Mouse (Mus musculus) limb, embryonic 12.5 days (tissue): Measurements from ENCODE around the gene Dedd2. TPM values are rescaled to one million over a fixed set of nuclear protein-coding genes. Genes with fewer than 3 reads are reported as not detected.
A peak's percentile ranks its signal among the peaks of the same experiment; 100 is the strongest.

Experiments used
- ATAC-seq: fragments of 200-750 bp; cut with Nextera tagmentation; 2 replicates; pipeline ENCODE4 v1.8.0; 2017; ENCODE audit warnings: low read depth, moderate TSS enrichment; ENCODE audit not compliant: insufficient number of reproducible peaks, insufficient read depth, low FRiP score, low TSS enrichment
- H3K27ac ChIP-seq: fragments of 300-500 bp; sonication (generic); 2 replicates; pipeline ENCODE4 v1.5.1; 2016; ENCODE audit warnings: mild to moderate bottlenecking, moderate library complexity
- H3K27me3 ChIP-seq: fragments of 300-500 bp; sonication (generic); 2 replicates; pipeline ENCODE4 v1.6.1; 2016; ENCODE audit warnings: mild to moderate bottlenecking, moderate library complexity
- H3K36me3 ChIP-seq: fragments of 300-500 bp; sonication (generic); 2 replicates; pipeline ENCODE4 v1.6.1; 2016; ENCODE audit warnings: mild to moderate bottlenecking, moderate library complexity
- H3K4me1 ChIP-seq: fragments of 300-500 bp; sonication (generic); replicated peaks from 2 replicates; pipeline ENCODE4 v1.6.1; 2016
- H3K4me2 ChIP-seq: fragments of 300-500 bp; sonication (generic); 2 replicates; pipeline ENCODE4 v1.6.1; 2016; ENCODE audit warnings: mild to moderate bottlenecking, moderate library complexity
- H3K4me3 ChIP-seq: fragments of 300-500 bp; sonication (generic); replicated peaks from 2 replicates; pipeline ENCODE4 v1.5.1; 2016; ENCODE audit warnings: mild to moderate bottlenecking
- H3K9ac ChIP-seq: fragments of 300-500 bp; sonication (generic); replicated peaks from 2 replicates; pipeline ENCODE4 v1.6.1; 2016; ENCODE audit warnings: mild to moderate bottlenecking, moderate library complexity
- H3K9me3 ChIP-seq: fragments of 300-500 bp; sonication (generic); 2 replicates; pipeline ENCODE4 v1.6.1; 2016; ENCODE audit warnings: mild to moderate bottlenecking, moderate library complexity
- WGBS: fragments of 180-500 bp; shearing (Covaris S2); methylation state at CpG from one replicate; pipeline ENCODE4 v1.1.7; 2016; 5-methylcytosine and 5-hydroxymethylcytosine counted together
- polyA plus RNA-seq: library from polyadenylated mRNA; unstranded; fragments of >200 nt; fragmentation: Nextera tagmentation; extraction: Ambion mirVana; gene quantifications from 2 replicates; pipeline ENCODE4 v1.2.1, GENCODE M21; 2016

Gene Dedd2
- polyA plus RNA-seq, 1 experiment from 2014 or later: 12.2 TPM

DNA sequence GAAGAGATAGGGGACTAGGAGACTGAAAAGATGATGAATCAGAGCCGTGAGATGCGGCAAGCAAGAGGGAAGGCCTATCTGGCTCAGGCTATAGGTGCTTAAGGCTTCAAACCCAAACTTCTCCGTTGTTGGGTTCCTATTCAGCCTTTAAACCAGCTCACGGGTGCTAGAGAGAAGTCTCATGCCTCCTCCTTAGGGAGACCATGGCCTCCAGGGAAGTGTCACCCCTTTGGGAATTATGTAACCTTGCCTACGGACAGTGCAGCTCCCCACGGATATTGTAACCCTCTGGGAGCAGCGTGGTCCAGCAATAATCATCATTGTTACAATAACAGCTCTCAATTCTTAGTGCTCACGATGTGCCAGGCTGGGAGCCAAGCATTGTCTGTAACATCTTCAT is 31.4 kb upstream of the Dedd2 start:
- ATAC-seq: no peak
- WGBS: 22% methylated on average over 8 of the region's 8 CpGs
- Histone ChIP-seq H3K27me3 (no peaks in the 10 kb centered on the region), H3K27ac (peak overlapping the region; percentile 99), H3K4me2 (peak overlapping the region; percentile 95), H3K9me3 (no peaks in the 10 kb centered on the region), H3K9ac (peak overlapping the region; percentile 97), H3K4me1 (peaks cover 29% of the 10 kb centered on the region), H3K4me3 (peak overlapping the region; percentile 95), H3K36me3 (no peaks in the 10 kb centered on the region)

GRCm38 (mm10) chr7:25251071-25251791 is 30.8 kb upstream of the Dedd2 start:
- no peak for ATAC-seq
- peak overlapping the region; percentile 97 for H3K9ac ChIP-seq
- peaks cover 4% of the 10 kb centered on the region for H3K36me3 ChIP-seq
- WGBS: 2% methylated on average over 22 of the region's 22 CpGs
- no peaks in the 10 kb centered on the region for H3K27me3 ChIP-seq
- no peaks in the 10 kb centered on the region for H3K9me3 ChIP-seq
- peak overlapping the region; percentile 99 for H3K27ac ChIP-seq
- peak overlapping the region; percentile 95 for H3K4me3 ChIP-seq
- peak overlapping the region; percentile 95 for H3K4me2 ChIP-seq
- H3K4me1 ChIP-seq: peaks cover 35% of the 10 kb centered on the region

- ATAC-seq: peak; percentile 64
- under 1% methylated on average over 50 of the region's 81 CpGs for WGBS
- Histone ChIP-seq H3K4me2 (peak within 1 kb of the TSS; percentile 95), H3K9ac (peak within 1 kb of the TSS; percentile 97), H3K4me3 (peak within 1 kb of the TSS; percentile 95), H3K27ac (peak within 1 kb of the TSS; percentile 99), H3K36me3 (peaks cover 13% of the 10 kb centered on the region), H3K4me1 (peaks cover 44% of the 10 kb centered on the region), H3K9me3 (no peaks in the 10 kb centered on the region), H3K27me3 (no peaks in the 10 kb centered on the region)
These were observed 29.9 kb upstream of the Dedd2 start, which contains the start of gene Erf for GRCm38 (mm10) chr7:25250141-25250972. Erf (minus strand) TSS chr7:25250761.

DNA sequence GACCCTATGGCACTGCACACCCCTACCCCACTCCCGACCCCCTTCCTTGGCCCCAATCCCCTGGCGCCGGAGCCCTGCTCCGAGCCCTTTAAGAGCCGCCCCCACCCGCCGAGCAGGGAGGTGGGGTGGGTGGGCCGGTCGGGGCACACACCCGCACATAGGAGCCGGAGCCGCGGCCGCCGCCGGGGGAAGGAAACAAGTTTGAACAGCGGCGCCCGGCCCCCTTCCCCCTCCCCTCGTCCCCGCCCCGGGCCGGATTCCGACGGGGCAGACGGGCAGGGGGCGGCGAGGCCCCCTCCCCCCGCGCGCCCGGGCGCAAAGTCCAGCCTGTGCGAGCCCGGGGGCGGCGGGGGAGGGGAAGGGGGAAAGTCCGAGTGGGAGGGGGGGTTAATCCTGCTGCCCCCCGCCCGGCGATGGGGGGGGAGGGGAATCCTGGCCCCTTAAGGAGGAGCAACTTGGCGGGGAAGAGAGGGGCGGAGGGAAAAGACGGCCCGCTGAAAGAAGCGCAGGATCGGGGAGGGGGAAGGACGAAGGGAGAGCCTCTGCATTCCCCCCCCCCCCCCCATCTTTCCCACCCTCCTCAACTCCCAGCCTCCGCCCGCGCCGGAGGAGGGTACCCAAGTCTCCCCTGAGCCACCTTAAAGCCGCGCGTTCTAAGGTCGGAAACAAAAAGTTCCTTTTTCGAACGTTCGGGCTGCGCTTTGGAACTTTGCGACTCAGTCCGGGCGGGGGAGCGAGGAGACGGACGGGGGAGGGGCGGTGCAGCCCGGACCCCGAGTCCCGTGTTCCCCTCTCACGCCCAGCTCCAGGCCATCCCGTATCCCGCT is 29.1 kb upstream of the Dedd2 start:
- H3K27me3 ChIP-seq: no peaks in the 10 kb centered on the region
- peaks cover 52% of the 10 kb centered on the region for H3K4me1 ChIP-seq
- H3K9ac ChIP-seq: peak overlapping the region; percentile 97
- under 1% methylated on average over 39 of the region's 73 CpGs for WGBS
- peaks cover 21% of the 10 kb centered on the region for H3K36me3 ChIP-seq
- peak; percentile 66 for ATAC-seq
- no peaks in the 10 kb centered on the region for H3K9me3 ChIP-seq
- peak overlapping the region; percentile 99 for H3K27ac ChIP-seq
- peak overlapping the region; percentile 95 for H3K4me3 ChIP-seq
- peak overlapping the region; percentile 95 for H3K4me2 ChIP-seq

DNA sequence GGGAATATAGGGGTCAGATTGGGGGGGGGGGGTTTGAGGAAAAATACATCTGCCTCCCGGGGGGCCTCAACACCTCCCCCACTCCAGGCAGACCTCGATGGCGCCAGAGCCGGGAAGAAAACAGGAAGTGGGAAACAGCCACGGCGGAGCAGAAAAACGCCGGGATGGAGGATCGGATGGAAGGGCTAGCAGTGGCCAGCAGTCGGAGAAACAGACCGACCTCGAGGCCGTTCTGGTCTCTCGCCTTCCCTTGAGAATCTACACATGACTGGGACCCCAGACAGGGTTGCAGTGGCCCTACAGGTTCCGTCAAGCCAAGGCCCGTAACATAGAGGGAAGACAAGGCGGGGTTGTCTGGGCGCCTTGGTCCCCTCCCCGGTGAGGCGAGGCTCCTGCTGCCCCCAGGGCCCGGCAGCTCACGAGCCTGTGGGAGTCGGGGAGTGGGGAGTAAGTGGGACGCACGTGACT is 28.5 kb upstream of the Dedd2 start:
- Histone ChIP-seq H3K4me3 (peak overlapping the region; percentile 95), H3K9me3 (no peaks in the 10 kb centered on the region), H3K36me3 (peaks cover 28% of the 10 kb centered on the region), H3K27me3 (no peaks in the 10 kb centered on the region), H3K4me2 (peak overlapping the region; percentile 95), H3K27ac (peak overlapping the region; percentile 99), H3K4me1 (peaks cover 54% of the 10 kb centered on the region), H3K9ac (peak overlapping the region; percentile 97)
- no peak; the same call in none of the 2 replicates for ATAC-seq
- 0% methylated on average over 25 of the region's 25 CpGs for WGBS

DNA sequence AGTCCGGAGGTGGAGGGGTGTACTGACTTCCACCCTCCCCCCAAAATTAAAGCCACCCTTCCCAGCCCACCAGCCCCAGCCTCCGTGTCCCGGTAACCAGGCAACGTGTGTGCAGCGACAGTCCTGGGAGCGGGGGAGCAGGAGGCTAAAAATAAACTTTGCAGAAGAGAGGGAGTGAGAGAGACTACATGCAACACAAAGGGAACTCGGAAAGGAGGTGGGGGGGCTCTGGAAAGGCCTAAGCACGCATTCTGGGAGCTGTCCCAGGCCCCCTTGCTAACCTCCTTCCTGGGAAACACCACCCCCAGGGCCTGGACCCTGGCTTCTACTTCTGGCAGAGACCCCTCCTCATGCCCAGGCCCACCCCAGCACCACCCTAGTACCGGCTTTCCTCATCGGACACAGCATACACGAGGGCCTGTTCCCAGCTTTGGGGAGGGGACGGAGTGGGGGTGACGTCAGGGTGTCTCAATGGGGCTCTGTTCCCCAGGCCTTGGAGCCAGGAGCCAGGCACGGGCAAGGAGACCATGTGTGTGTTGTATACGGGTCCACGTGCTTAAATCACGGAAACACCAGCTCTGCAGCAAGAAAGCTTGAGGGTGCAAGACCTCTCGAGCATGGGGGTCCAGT is 27.7 kb upstream of the Dedd2 start:
- no peaks in the 10 kb centered on the region for H3K27me3 ChIP-seq
- peak overlapping the region; percentile 99 for H3K27ac ChIP-seq
- peak overlapping the region; percentile 97 for H3K9ac ChIP-seq
- H3K9me3 ChIP-seq: no peaks in the 10 kb centered on the region
- peak overlapping the region; percentile 95 for H3K4me2 ChIP-seq
- H3K36me3 ChIP-seq: peaks cover 35% of the 10 kb centered on the region
- under 1% methylated on average over 18 of the region's 18 CpGs for WGBS
- H3K4me3 ChIP-seq: peak overlapping the region; percentile 95
- ATAC-seq: peak; percentile 32; the same call in 1 of the 2 replicates
- H3K4me1 ChIP-seq: peaks cover 54% of the 10 kb centered on the region

DNA sequence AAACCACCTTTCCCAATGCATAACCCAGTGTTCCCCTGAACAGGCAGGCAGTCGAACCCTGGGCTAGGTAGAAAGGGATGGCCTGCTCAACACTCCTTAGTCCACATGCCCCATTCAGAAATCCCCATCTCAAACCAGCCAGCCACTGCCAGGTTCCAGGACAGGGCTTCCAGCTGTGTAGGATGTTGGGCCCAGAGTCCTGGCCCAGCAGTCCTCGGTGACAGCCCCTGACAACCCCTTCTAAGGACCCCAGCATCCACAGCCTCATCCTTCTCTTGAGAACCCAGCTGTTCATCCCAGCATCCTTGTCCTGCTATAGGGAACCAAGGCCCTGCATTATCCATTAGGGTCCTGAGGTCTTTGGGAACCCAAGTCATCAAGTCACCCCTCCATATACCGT is 27.1 kb upstream of the Dedd2 start:
- peak overlapping the region; percentile 95 for H3K4me3 ChIP-seq
- peak overlapping the region; percentile 97 for H3K9ac ChIP-seq
- no peaks in the 10 kb centered on the region for H3K27me3 ChIP-seq
- no peak for ATAC-seq
- peaks cover 54% of the 10 kb centered on the region for H3K4me1 ChIP-seq
- H3K36me3 ChIP-seq: peaks cover 42% of the 10 kb centered on the region
- no peaks in the 10 kb centered on the region for H3K9me3 ChIP-seq
- H3K4me2 ChIP-seq: peak overlapping the region; percentile 95
- 19% methylated on average over 3 of the region's 3 CpGs for WGBS
- H3K27ac ChIP-seq: peak overlapping the region; percentile 99

GRCm38 (mm10) chr7:25246759-25247137 is 26.3 kb upstream of the Dedd2 start:
- WGBS: 56% methylated on average over 4 of the region's 4 CpGs
- Histone ChIP-seq H3K27me3 (no peaks in the 10 kb centered on the region), H3K4me3 (peak overlapping the region; percentile 95), H3K27ac (peak overlapping the region; percentile 99), H3K9me3 (no peaks in the 10 kb centered on the region), H3K36me3 (peaks cover 45% of the 10 kb centered on the region), H3K4me1 (peaks cover 48% of the 10 kb centered on the region), H3K9ac (peak overlapping the region; percentile 97), H3K4me2 (peak overlapping the region; percentile 95)
- ATAC-seq: no peak

GRCm38 (mm10) chr7:25246079-25246758 is 25.8 kb upstream of the Dedd2 start:
- Histone ChIP-seq H3K9me3 (no peaks in the 10 kb centered on the region), H3K9ac (peak overlapping the region; percentile 97; the same call in 1 of the 2 replicates), H3K4me1 (peaks cover 45% of the 10 kb centered on the region), H3K4me3 (peak overlapping the region; percentile 95), H3K27ac (peak overlapping the region; percentile 99), H3K4me2 (peak overlapping the region; percentile 95), H3K36me3 (peaks cover 45% of the 10 kb centered on the region), H3K27me3 (no peaks in the 10 kb centered on the region)
- 60% methylated on average over 20 of the region's 20 CpGs for WGBS
- no peak for ATAC-seq
